Mouse (Mus musculus) ES-E14 (cell line): ENCODE measurements around the gene Sat2. TPM values are rescaled to one million over a fixed set of nuclear protein-coding genes. Genes with fewer than 3 reads are reported as not detected.

Experiments
- DNase-seq: peaks from one replicate; pipeline ENCODE4 v3.0.0-alpha.2; 2013; ENCODE audit warnings: low read depth, low spot score
- H3K27ac ChIP-seq: 2 replicates; pipeline ENCODE4 v1.5.1; 2012; ENCODE audit warnings: low read depth, mild to moderate bottlenecking, low read length, moderate library complexity, mixed read lengths; ENCODE audit not compliant: poor library complexity, insufficient read depth, severe bottlenecking
- H3K36me3 ChIP-seq: 2 replicates; pipeline ENCODE4 v1.6.1; 2012; ENCODE audit warnings: mild to moderate bottlenecking, low read length, moderate library complexity, mixed read lengths; ENCODE audit not compliant: control insufficient read depth, poor library complexity, insufficient read depth, severe bottlenecking
- H3K4me1 ChIP-seq, 2 experiments: fragments of 150-350 bp in 1 of 2; sonication (generic) in 1 of 2; 2 replicates each; pipeline ENCODE4 v1.6.1; 2012; ENCODE audit warnings: low read length in 2 of 2, mild to moderate bottlenecking in 1 of 2, mixed read lengths in 1 of 2; ENCODE audit not compliant: control insufficient read depth in 2 of 2, insufficient read depth in 2 of 2, poor library complexity in 1 of 2
- H3K4me3 ChIP-seq, 2 experiments: fragments of 150-350 bp in 1 of 2; sonication (generic) in 1 of 2; 2 replicates each; pipeline ENCODE4 v1.5.1; 2012; ENCODE audit warnings: low read length in 2 of 2, low read depth in 1 of 2, mild to moderate bottlenecking in 1 of 2, mixed read lengths in 1 of 2; ENCODE audit not compliant: insufficient read depth in 1 of 2, poor library complexity in 1 of 2, severe bottlenecking in 1 of 2
- H3K9ac ChIP-seq: 2 replicates; pipeline ENCODE4 v1.6.1; 2012; ENCODE audit warnings: low read depth, mild to moderate bottlenecking, low read length, mixed read lengths; ENCODE audit not compliant: poor library complexity, insufficient read depth, severe bottlenecking
- H3K9me3 ChIP-seq: fragments of 150-350 bp; sonication (generic); 2 replicates; pipeline ENCODE4 v1.6.1; 2012; ENCODE audit warnings: low read depth, mild to moderate bottlenecking, low read length; ENCODE audit not compliant: control insufficient read depth, insufficient read depth
- CHD2 ChIP-seq: IDR thresholded peaks from 2 replicates; pipeline ENCODE4 v1.6.1; 2014; ENCODE audit warnings: mild to moderate bottlenecking, low read depth, low read length, inconsistent platforms
- HCFC1 ChIP-seq: IDR thresholded peaks from 2 replicates; pipeline ENCODE4 v1.6.1; 2012; ENCODE audit warnings: low read length, inconsistent platforms, borderline replicate concordance; ENCODE audit not compliant: insufficient read depth
- MAFK ChIP-seq: IDR thresholded peaks from 2 replicates; pipeline ENCODE4 v1.6.1; 2014; ENCODE audit warnings: mild to moderate bottlenecking, low read depth, low read length, inconsistent platforms; ENCODE audit not compliant: insufficient read depth
- ZC3H11A ChIP-seq: IDR thresholded peaks from 2 replicates; pipeline ENCODE4 v1.6.1; 2012; ENCODE audit warnings: low read depth, mild to moderate bottlenecking, inconsistent platforms, low read length, borderline replicate concordance
- ZNF384 ChIP-seq: IDR thresholded peaks from 2 replicates; pipeline ENCODE4 v1.6.1; 2012; ENCODE audit warnings: low read depth, low read length, inconsistent platforms
- in situ Hi-C, 2 experiments: fragments of 600-800 bp; cut with MboI; formaldehyde crosslinking; loops; one replicate each; pipeline ENCODE4 v1.15.1; 2025; ENCODE audit warnings: low sequenced_read_pairs in 2 of 2, inconsistent platforms in 1 of 2; ENCODE audit not compliant: unreplicated experiment in 2 of 2
- total RNA-seq: library from RNA; depleted of rRNA; stranded (reverse); fragments of 300-350 nt; gene quantifications from 2 replicates; pipeline ENCODE4 v1.2.3, GENCODE M21; 2012

The Sat2 gene
- total RNA-seq, 1 experiment: 3.6 TPM

- H3K9ac ChIP-seq: peak overlapping the region; percentile 35; the same call in 1 of the 2 replicates
- H3K36me3 ChIP-seq: peaks cover 31% of the 10 kb centered on the region
- no peak for DNase-seq
- H3K4me3 ChIP-seq: peak overlapping the region; percentile 50 to 76; a peak in 3 of 4 replicates
- H3K4me1 ChIP-seq: peaks cover 3 to 14% of the 10 kb centered on the region in 2 experiments; a peak in 3 of 4 replicates
- H3K27ac ChIP-seq: peak overlapping the region; percentile 52
- no peak for TF ChIP-seq MAFK
- no peaks in the 10 kb centered on the region for H3K9me3 ChIP-seq
- in situ Hi-C loops: loop anchor here in 1 of 2 experiments (10.0 kb wide), 1 partner anchor 57 kb away; no protein-coding TSS in a partner anchor
Observed at GRCm38 (mm10) chr11:69657462-69657881, 35.6 kb downstream of the Sat2 start.

GRCm38 (mm10) chr11:69661221-69661881, 39.5 kb downstream of the Sat2 start:
- no peak for TF ChIP-seq ZNF384
- no peak for TF ChIP-seq HCFC1
- peak overlapping the region; percentile 96; the same call in 1 of the 2 replicates for H3K27ac ChIP-seq
- no peaks in the 10 kb centered on the region for H3K9me3 ChIP-seq
- H3K4me1 ChIP-seq: peaks cover 3 to 15% of the 10 kb centered on the region in 2 experiments; a peak in 3 of 4 replicates
- H3K9ac ChIP-seq: peak overlapping the region; percentile 94
- peak overlapping the region; percentile 85 to 87; a peak in 3 of 4 replicates for H3K4me3 ChIP-seq
- in situ Hi-C loops: no loop called here
- H3K36me3 ChIP-seq: peaks cover 27% of the 10 kb centered on the region
- no peak for DNase-seq

GRCm38 (mm10) chr11:69662213-69662966, 40.6 kb downstream of the Sat2 start, which contains the start of gene Mpdu1:
Gene Mpdu1 (minus strand): TSS chr11:69662642.
- Histone ChIP-seq H3K36me3 (peaks cover 23% of the 10 kb centered on the region), H3K27ac (peak within 1 kb of the TSS; percentile 96), H3K9ac (peak within 1 kb of the TSS; percentile 94), H3K9me3 (no peaks in the 10 kb centered on the region), H3K4me3 (peak within 1 kb of the TSS; percentile 85 to 87), H3K4me1 (peaks cover 0 to 13% of the 10 kb centered on the region in 2 experiments; a peak in 2 of 4 replicates)
- DNase-seq: peak; percentile 90
- in situ Hi-C loops: no loop called here
- peak; percentile 36; the same call in 1 of the 2 replicates for TF ChIP-seq ZNF384
- TF ChIP-seq CHD2: no peak
- TF ChIP-seq HCFC1: peak; percentile 61; the same call in 1 of the 2 replicates

- peak overlapping the region; percentile 96 for H3K27ac ChIP-seq
- peak overlapping the region; percentile 85 to 87 for H3K4me3 ChIP-seq
- in situ Hi-C loops: no loop called here
- TF ChIP-seq ZC3H11A: no peak
- no peak for TF ChIP-seq HCFC1
- no peak for TF ChIP-seq ZNF384
- no peak for TF ChIP-seq MAFK
- DNase-seq: no peak
- H3K36me3 ChIP-seq: peaks cover 27% of the 10 kb centered on the region
- no peaks in the 10 kb centered on the region for H3K9me3 ChIP-seq
- H3K9ac ChIP-seq: peak overlapping the region; percentile 81
- H3K4me1 ChIP-seq: peaks cover 0 to 13% of the 10 kb centered on the region in 2 experiments; a peak in 1 of 4 replicates
Observed at GRCm38 (mm10) chr11:69662967-69663671, 41.3 kb downstream of the Sat2 start.
